Mouse (Mus musculus) heart, embryonic 16.5 days (tissue): ENCODE data around the gene Defb13. TPM values are rescaled to one million over a fixed set of nuclear protein-coding genes. Genes with fewer than 3 reads are reported as not detected.

ENCODE experiments used
- polyA plus RNA-seq: library from polyadenylated mRNA; unstranded; fragments of >200 nt; fragmentation: Nextera tagmentation; extraction: Ambion mirVana; gene quantifications from 2 replicates; pipeline ENCODE4 v1.2.1, GENCODE M21; 2015

Gene Defb13
- polyA plus RNA-seq, 1 experiment from 2014 or later = not detected

Other genes starting within 250 kb of the Defb13 start
- gene AY761184, start 243.1 kb upstream of the Defb13 start, polyA plus RNA-seq = not detected in 2 replicates
- gene Defa24, start 212.3 kb upstream of the Defb13 start, polyA plus RNA-seq = 1.9 TPM in 1 of 2 replicates, not detected in the other
- not detected in 2 replicates for gene Defb50, start 123.2 kb upstream of the Defb13 start, polyA plus RNA-seq
- gene Defb2, start 106.8 kb upstream of the Defb13 start, polyA plus RNA-seq = not detected in 2 replicates
- gene Defb10, start 87.9 kb upstream of the Defb13 start, polyA plus RNA-seq = not detected in 2 replicates
- not detected in 2 replicates for gene Defb9, start 61.3 kb upstream of the Defb13 start, polyA plus RNA-seq
- not detected in 2 replicates for gene Defb11, start 40.4 kb upstream of the Defb13 start, polyA plus RNA-seq
- gene Defb15, start 14.1 kb upstream of the Defb13 start, polyA plus RNA-seq = not detected in 2 replicates
- not detected in 2 replicates for gene Defb35, start 8.4 kb upstream of the Defb13 start, polyA plus RNA-seq
- gene Fam90a1a, start 12.0 kb downstream of the Defb13 start, polyA plus RNA-seq = not detected in 2 replicates
- gene Ccdc70, start 23.0 kb downstream of the Defb13 start, polyA plus RNA-seq = not detected in 2 replicates
- gene Atp7b, start 113.5 kb downstream of the Defb13 start, polyA plus RNA-seq = 1.1 and 1.3 TPM in 2 replicates
- gene Alg11, start 114.0 kb downstream of the Defb13 start, polyA plus RNA-seq = 14.7 and 16.0 TPM in 2 replicates
- 0.38 and 0.51 TPM in 2 replicates for gene Nek5, start 178.3 kb downstream of the Defb13 start, polyA plus RNA-seq
- 4.9 and 5.3 TPM in 2 replicates for gene Nek3, start 219.7 kb downstream of the Defb13 start, polyA plus RNA-seq
- gene Ckap2, start 239.1 kb downstream of the Defb13 start, polyA plus RNA-seq = 29.1 and 37.4 TPM in 2 replicates
- gene Vps36, start 246.0 kb downstream of the Defb13 start, polyA plus RNA-seq = 21.6 and 21.7 TPM in 2 replicates